Mouse (Mus musculus) urinary bladder, postnatal 14 days (tissue): ENCODE data around the gene Armc12.
A peak's percentile ranks its signal among the peaks of the same experiment; 100 is the strongest.

Source experiments
- DNase-seq: peaks from one replicate; pipeline ENCODE4 v3.0.0; 2021; ENCODE audit warnings: low spot score

Gene Armc12

DNA sequence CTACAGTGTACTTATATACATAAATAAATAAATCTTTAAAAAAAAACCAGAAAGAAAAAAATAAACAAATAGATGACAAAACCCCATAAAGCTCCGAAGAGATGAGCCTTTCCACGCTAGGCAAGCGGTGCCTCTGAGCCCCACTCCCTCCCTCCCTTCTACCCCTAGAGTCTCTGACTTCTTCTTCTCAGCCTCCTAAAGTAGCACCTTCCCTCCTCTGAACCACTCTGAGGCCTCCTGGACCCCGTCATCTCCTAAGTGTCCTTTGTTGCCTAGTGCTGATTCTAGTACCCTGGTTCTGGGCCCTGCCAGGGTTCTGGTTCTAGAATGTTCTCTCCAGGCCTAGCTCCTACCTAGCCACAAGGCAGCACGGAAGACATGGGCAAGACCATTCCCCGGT lies at the start of gene Armc12:
Gene Armc12 (plus strand): TSS at position 301 of the 400 bp plus-strand sequence.
- no peak for DNase-seq

GRCm38 (mm10) chr17:28484704-28485445 lies 45.7 kb upstream of the Armc12 start:
- no peak for DNase-seq

DNA sequence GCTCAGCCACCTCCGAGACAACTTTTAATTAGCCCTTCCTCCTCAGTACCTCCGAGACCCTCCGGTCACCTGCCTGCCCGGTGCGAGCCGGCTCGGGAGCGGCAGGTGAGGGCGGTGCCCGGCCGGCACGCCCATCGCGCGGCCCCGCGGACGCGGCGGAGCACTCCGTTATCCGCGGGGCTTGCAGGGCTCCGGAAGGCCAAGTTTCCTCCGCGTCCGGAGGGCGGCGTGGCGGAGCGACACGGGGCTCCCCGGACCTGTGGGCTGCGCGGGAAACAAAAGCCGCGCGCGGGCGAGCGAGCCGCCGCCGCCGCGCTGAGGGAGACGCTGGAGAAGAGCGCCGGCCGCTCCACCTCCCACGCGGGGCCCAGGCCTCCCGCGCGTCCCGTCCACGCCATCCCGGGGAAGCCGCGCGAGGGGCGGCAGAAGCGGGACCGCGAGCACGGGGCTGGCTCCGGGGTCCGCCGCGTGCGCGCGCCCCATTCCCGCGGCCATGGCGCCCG lies 45.1 kb upstream of the Armc12 start:
- DNase-seq, result peak; percentile 51

DNA sequence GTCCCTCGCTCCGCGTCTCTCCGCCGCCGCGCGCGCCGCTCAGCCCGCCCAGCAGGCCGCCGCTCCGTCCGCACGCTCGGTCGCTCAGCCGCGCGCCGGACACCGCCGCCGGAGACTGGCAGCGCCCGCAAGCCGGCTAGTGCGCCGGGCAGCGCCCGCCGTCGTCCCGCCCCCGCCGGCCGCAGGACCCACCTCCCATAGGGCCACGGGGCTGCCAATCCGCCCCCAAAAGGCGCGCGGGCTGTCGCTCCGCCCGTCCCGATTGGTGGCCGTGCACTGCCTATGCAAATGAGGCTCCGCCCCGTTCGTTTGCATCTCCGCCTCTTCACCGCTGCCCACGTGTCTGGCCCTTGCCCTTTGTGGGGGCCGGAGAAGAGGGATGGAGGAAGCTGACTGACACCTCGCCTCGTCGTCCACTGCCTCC lies 44.6 kb upstream of the Armc12 start:
- DNase-seq, result peak; percentile 98

DNA sequence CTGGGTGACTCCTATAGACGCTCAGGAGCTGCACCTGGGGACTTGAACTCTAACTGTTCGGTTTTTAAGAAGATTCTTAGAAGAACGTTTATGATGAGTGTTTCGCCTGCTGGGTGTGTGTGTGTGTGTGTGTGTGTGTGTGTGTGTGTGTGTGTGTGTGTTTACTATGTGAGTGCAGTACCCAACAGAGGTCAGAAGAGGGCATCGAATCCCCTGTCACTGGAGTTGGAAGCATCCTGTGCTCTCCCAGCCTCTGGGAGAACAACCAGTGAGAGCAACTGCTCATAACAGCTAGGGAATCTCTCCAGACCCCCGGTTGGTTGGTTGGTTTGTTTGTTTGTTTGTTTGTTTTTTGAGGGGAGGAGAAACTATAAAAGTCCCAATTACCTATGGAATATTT lies 43.9 kb upstream of the Armc12 start:
- no peak for DNase-seq

GRCm38 (mm10) chr17:28487584-28488257 lies 42.9 kb upstream of the Armc12 start:
- DNase-seq, result no peak

DNA sequence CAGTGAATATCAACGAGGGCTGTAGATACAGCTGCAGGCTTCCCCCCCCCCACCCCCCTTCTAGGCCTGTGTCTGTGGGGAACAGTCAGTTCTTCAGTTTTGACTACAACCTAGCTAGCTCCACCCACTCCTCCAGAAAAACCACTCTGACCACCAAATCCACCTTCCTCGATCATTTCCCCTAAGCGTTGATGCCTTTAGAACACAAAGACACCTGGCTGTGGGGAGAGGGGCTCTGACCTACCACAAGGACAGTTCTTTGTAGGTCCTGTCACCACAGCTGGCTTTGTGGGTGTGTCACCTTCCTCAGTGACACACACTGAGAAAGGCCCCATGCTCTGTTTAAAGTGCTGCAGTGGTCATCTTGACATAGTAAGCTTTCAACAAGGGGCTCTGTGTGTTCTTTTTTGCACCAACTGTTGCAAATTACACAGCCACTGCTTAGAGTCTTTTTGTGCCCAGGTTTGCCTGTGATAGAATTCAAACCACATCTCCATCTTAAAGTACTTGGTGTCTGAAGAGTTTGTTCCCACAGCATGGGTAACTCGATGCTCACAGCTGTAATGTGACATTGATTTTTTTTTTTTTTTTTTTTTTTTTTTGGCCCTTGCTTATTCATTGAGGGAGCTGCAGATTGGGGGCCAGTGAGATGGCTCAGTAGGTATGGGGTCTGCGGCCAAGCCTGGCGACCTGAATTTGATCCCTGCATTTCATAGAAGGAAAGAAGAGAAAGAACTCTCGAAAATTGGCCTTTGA lies 42.2 kb upstream of the Armc12 start:
- no peak for DNase-seq

DNA sequence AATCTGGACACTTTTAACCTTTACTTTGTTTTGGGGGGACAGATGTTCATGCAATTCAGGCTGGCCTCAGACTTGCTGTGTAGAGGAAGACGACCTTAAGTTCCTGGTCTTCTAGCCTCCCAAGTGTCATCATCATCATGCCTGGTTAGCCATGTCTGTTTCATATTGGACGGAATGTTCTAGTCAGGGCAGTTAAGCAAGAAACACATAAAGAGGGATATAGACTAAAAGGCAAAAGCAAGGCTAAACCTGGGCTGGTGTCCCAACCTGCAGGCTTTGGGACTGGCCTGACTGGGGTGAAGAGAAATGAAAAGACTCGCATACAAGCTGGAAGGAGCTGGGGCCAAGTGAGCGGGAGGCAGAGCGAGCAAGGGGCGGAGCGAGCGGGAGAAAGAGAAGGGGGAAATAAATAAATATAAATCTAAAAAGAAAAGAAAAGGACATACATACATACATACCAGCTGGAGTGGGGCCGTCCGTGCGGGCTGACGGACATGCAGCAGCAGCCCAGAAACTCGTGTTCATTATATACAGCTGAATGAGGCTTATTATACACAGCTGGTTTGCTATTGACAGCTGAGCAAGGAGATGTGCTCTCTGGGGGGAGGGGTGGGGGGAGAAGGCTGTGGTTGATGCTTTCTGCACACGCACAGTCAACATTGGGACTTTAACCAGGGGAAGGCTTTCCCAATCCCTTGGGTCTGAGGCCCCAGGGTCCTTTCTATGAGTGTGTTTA lies 39.4 kb upstream of the Armc12 start:
- no peak for DNase-seq

DNA sequence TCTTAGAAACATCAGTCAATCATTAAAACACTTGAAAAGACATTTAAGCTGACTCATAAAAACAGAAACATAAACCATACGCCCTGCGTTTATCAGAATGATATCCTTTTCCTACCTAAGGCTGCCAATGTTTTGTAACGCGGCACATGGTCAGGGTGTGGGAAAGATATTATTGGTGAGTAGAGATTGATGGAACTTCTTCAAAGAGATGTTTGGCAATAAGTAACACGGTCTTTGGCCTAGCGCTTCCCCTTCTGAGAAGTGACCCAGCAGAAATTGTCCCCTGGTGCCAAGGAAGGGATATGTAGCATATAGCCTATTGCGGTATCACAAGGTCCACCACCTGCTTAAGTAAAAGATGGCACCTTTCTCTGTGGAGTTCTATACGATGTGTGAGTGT lies 34.8 kb upstream of the Armc12 start:
- no peak for DNase-seq

GRCm38 (mm10) chr17:28499190-28499589 lies 31.4 kb upstream of the Armc12 start:
- DNase-seq, result no peak

DNA sequence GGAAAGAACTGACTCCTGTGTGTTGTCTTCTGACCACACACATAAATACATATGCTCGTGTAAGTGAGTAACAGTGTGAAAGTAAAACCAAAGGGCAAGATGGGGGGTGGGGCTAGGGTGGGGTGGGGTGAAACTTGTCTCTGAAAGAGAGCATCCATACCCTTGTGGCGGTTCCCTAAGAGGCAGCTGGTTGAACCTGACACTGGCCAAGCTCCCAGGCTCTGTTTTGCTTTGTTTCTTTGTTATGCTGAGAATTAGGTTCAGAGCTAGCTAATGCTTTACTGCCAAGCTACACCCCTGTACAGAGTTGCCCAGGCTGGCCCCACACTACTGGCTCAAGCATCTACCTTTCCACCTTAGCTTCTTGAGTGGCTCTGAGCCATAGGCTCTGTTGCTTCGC lies 30.1 kb upstream of the Armc12 start:
- DNase-seq, result no peak

DNA sequence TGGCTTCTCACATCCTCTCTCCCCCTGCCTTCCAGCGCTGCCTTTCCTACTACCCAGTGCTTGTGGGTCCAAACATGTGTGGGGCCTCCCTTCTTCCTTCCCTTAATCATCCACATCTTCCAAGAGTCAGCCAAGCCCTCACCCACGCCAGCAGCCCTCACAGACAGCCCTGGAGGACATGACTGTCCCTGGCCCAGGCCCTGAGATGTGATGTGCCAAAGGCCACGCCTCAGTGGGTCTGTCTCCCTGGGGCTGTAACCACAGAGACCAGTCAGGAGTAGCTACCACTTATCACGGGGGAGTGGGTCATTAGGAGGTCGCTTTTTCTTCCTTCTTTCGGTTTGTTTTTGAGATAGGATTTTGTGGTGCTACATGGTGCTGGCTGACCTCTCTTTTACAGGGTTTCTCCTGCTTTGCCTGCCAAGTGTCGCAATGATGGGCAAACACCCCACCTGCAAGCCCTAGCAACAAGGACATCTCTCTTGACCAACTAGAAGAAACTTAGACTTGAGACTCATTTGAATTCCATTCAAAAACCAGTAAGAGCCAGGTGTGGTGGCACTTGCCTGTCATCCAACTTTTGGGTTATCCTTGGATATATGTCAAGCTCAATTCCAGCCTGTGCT lies 28.3 kb upstream of the Armc12 start:
- peak; percentile 76 for DNase-seq

DNA sequence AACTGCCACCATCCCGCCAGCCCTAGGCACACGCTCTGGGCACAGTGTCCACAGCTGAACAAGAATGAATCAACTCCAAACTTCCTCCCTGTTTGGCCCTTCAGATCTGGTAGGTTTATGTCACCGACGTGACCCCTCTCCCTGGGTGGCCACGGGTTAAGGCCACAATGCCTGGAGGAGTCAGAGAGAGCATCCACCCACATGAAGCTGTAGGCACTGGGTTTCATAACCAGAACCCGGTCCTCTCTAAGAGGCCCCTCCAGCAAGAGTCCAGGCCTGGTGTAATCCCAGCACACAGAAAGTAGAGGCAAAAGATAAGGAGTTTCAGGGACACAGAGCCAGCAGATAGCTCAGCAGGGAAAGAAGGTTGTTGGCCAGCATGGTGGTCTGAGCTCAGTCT lies 26.4 kb upstream of the Armc12 start:
- no peak for DNase-seq

DNA sequence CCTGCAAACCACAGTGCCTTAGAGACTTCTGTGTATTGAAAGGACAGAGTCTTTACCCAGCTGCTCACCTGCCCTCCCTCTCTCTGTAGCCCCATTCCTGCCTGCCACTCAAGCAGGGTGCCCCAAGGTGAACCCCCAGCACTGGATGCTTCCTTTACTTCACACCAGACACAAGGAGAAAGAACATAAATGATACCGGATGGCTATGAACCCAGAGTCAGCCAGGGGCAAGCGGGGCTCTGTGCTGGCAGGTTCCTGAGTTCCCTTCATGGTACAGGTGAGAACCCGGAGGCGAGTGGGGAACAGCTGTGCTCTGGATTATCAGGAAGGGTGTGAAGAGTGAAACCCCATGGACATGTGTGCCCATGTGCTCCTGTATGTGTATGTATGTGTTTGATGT lies 25.0 kb upstream of the Armc12 start:
- DNase-seq, result no peak

- no peak for DNase-seq
Measured at GRCm38 (mm10) chr17:28506895-28507294, 23.7 kb upstream of the Armc12 start.

DNA sequence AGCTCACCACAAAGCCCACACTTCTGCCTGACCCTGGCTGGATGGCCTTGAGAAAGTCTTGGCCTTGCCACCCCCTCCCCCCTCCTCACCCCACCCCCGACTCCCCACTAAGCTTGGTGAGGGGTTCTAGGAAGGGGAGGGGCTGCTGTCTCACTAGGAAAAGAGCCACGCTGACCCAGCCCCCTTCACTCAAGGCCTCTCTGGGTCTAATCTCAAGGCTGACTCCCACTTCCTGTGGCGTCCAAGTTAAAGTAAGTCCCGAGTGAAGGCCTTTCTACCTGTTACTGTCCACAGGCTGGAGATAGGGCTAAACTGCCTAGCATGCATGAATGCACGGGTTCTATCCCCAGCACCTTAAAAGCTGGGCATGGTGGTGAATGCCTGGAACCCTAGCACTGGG lies 23.1 kb upstream of the Armc12 start:
- no peak for DNase-seq

- DNase-seq, result no peak
Measured at GRCm38 (mm10) chr17:28510445-28511342, 19.9 kb upstream of the Armc12 start.

- no peak for DNase-seq
Measured at GRCm38 (mm10) chr17:28511616-28512541, 18.7 kb upstream of the Armc12 start.

DNA sequence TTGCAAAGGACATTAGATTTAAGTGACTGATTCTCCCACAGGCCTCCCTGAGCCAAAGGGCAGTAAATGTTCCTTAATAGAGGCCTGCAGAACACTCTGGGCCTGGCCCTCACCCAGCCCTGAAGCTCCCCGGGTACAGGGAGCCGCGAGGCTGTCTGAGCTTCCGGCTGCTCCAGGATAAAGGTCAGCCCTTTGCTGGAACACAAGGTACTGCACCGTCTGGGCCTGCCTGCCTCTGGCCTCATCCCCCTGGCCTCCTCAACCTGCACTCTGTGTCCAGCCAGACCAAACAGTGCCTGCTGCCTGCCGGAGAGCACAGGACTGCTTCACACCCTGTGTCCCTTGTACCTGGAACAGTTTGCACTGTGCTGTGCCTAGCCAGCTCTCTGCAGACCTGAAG lies 17.9 kb upstream of the Armc12 start:
- peak; percentile 81 for DNase-seq
